Mouse (Mus musculus) intestine, embryonic 14.5 days (tissue): Measurements from ENCODE around the gene Cnnm1. TPM values are rescaled to one million over a fixed set of nuclear protein-coding genes. Genes with fewer than 3 reads are reported as not detected.

Experiments used
- polyA plus RNA-seq: library from polyadenylated mRNA; unstranded; fragments of >200 nt; fragmentation: Nextera tagmentation; extraction: Ambion mirVana; gene quantifications from 2 replicates; pipeline ENCODE4 v1.2.1, GENCODE M21; 2014

The Cnnm1 gene
- polyA plus RNA-seq, 1 experiment from 2014 or later: 0.45 TPM

Other genes starting within 250 kb of the Cnnm1 start
- gene Hpse2, start 52.1 kb upstream of the Cnnm1 start, polyA plus RNA-seq: 20.3 and 24.2 TPM in 2 replicates
- 33.2 and 35.8 TPM in 2 replicates for gene Got1, start 84.2 kb downstream of the Cnnm1 start, polyA plus RNA-seq
- 82.3 and 83.9 TPM in 2 replicates for gene Nkx2-3, start 171.9 kb downstream of the Cnnm1 start, polyA plus RNA-seq
- gene Slc25a28, start 234.4 kb downstream of the Cnnm1 start, polyA plus RNA-seq: 18.6 and 21.4 TPM in 2 replicates
- gene Entpd7, start 249.2 kb downstream of the Cnnm1 start, polyA plus RNA-seq: 15.5 and 16.5 TPM in 2 replicates